Mouse (Mus musculus): ENCODE measurements around the gene Snx6.

DNA sequence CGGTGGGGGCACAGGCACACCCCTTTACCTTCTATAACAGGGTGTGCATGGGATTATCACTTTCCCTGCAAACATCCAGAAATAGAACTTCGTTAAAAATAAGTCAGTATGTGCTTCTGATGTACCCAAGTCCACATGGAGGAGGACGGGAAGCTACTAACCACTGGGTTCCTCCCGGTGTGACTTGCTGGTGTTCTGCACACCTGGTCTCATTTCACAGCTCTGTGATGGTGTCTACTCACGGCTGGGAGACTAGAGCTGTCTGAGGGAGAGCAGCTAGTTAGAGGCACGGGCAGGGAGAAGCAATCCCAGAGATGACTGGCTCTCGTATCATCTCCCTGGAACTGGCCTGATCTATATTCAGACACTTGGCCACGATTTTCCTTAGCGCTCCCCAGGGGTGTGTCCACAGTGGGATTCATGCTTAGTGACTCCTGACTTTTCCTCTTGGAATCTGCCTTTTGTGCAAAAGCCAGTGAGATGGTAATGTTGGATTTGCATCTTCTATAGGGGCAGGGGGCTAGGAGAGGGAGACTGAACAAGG, 38.4 kb upstream of the Snx6 start:
- TF ChIP-seq CTCF (IDR thresholded peaks at IDR 0.05; ENCODE audit: extremely low read depth, insufficient read length, insufficient replicate concordance, low read depth, low read length) (no peak), POLR2A (IDR thresholded peaks at IDR 0.05; ENCODE audit: low read depth, low read length) (no peak)
